Mouse (Mus musculus): ENCODE measurements around the gene Tmem51.

The Tmem51 gene

GRCm38 (mm10) chr4:142081631-142082283 lies 2.3 kb downstream of the Tmem51 start:
- DNase-seq (ENCODE audit: low spot score in 2 of 2) = no peak

GRCm38 (mm10) chr4:142080901-142081630 lies 3.0 kb downstream of the Tmem51 start:
- no peak for DNase-seq (ENCODE audit: low spot score in 2 of 2)

- DNase-seq (ENCODE audit: low spot score in 2 of 2) = no peak
Measured at GRCm38 (mm10) chr4:142080487-142080767, 3.7 kb downstream of the Tmem51 start.

GRCm38 (mm10) chr4:142079629-142080486 lies 4.2 kb downstream of the Tmem51 start:
- DNase-seq (ENCODE audit: low spot score in 2 of 2) = no peak

- DNase-seq (ENCODE audit: low spot score in 2 of 2) = no peak
Measured at GRCm38 (mm10) chr4:142077572-142078271, 6.4 kb downstream of the Tmem51 start.

GRCm38 (mm10) chr4:142076883-142077282 lies 7.2 kb downstream of the Tmem51 start:
- DNase-seq (ENCODE audit: low spot score in 2 of 2) = no peak

GRCm38 (mm10) chr4:142075931-142076330 lies 8.2 kb downstream of the Tmem51 start:
- no peak for DNase-seq (ENCODE audit: low spot score in 2 of 2)

GRCm38 (mm10) chr4:142074060-142074732 lies 9.9 kb downstream of the Tmem51 start:
- no peak for DNase-seq (ENCODE audit: low spot score in 2 of 2)

GRCm38 (mm10) chr4:142071243-142071991 lies 12.7 kb downstream of the Tmem51 start:
- no peak for DNase-seq (ENCODE audit: low spot score in 2 of 2)

GRCm38 (mm10) chr4:142070840-142071239 lies 13.3 kb downstream of the Tmem51 start:
- no peak for DNase-seq (ENCODE audit: low spot score in 2 of 2)

- DNase-seq (ENCODE audit: low spot score in 2 of 2) = no peak
Measured at GRCm38 (mm10) chr4:142068899-142069812, 14.9 kb downstream of the Tmem51 start.

GRCm38 (mm10) chr4:142066576-142066975 lies 17.5 kb downstream of the Tmem51 start:
- DNase-seq (ENCODE audit: low spot score in 2 of 2) = no peak

GRCm38 (mm10) chr4:142065835-142066234 lies 18.3 kb downstream of the Tmem51 start:
- no peak for DNase-seq (ENCODE audit: low spot score in 2 of 2)

- no peak for DNase-seq (ENCODE audit: low spot score in 2 of 2)
Measured at GRCm38 (mm10) chr4:142065270-142065669, 18.8 kb downstream of the Tmem51 start.

- DNase-seq (ENCODE audit: low spot score in 2 of 2) = no peak
Measured at GRCm38 (mm10) chr4:142064582-142065228, 19.4 kb downstream of the Tmem51 start.

- DNase-seq (ENCODE audit: low spot score in 2 of 2) = no peak
Measured at GRCm38 (mm10) chr4:142063057-142063534, 21.0 kb downstream of the Tmem51 start.

- no peak for DNase-seq (ENCODE audit: low spot score in 2 of 2)
Measured at GRCm38 (mm10) chr4:142061485-142062240, 22.4 kb downstream of the Tmem51 start.

Measured in spleen, postnatal 4 days (tissue).